ENCODE assay signal across 10 mouse cellular contexts in genomic region chr9:77535021-77535744, GRCm38 (mm10). TPM values are rescaled to one million over a fixed set of nuclear protein-coding genes. Genes with fewer than 3 reads are reported as not detected.
DNase-seq lines count a peak whose midpoint lies in the region; ATAC-seq lines count a peak whose summit lies in the region.
"Had no signal": no experiment of that assay in that cellular context is flagged by ENCODE, and none has a peak within 500 bp of the region (broad histone marks: within the 10 kb centered on the region; RNA-seq: fewer than 3 reads in every experiment).

No protein-coding gene starts in this region.

- ATAC-seq in midbrain, embryonic 12.5 days (ENCODE audit: low FRiP score, low read depth): peak; percentile 50; the same call in 1 of the 2 replicates
- no peak for ATAC-seq in erythroid progenitor cell, adult 5-6 weeks (replicated peaks; ENCODE audit: low FRiP score, poor library complexity, severe bottlenecking)
- ATAC-seq in kidney, embryonic 14.5 days (ENCODE audit: low FRiP score, low TSS enrichment): no peak

- peaks cover 15% of the 10 kb centered on the region for H3K27me3 ChIP-seq in midbrain, embryonic 12.5 days
- H3K27me3 ChIP-seq in kidney, embryonic 14.5 days (ENCODE audit: control insufficient read depth, insufficient read depth, low read length): no peaks in the 10 kb centered on the region

- H3K4me1 ChIP-seq in midbrain, embryonic 12.5 days: peaks cover 32% of the 10 kb centered on the region
- no peaks in the 10 kb centered on the region for H3K4me1 ChIP-seq in kidney, embryonic 14.5 days (ENCODE audit: control insufficient read depth, insufficient read depth, low read length)

- peak; percentile 62 for DNase-seq in left cerebral cortex, postnatal 4 days
- no peak for DNase-seq in left cerebral cortex, adult 8-10 months (ENCODE audit: low spot score in 2 of 2)
- DNase-seq in cerebellum, postnatal 14 days: peak; percentile 65
- no peak for DNase-seq in lung, postnatal 36 days
- DNase-seq: gastrocnemius, postnatal 14 days; kidney, adult 11 months; lung, embryonic 14.5 days had no signal

- H3K4me3 ChIP-seq in midbrain, embryonic 12.5 days: no peak overlapping the region
- no peak overlapping the region for H3K4me3 ChIP-seq in kidney, embryonic 14.5 days (ENCODE audit: low read length)

- H3K36me3 ChIP-seq in midbrain, embryonic 12.5 days: no peaks in the 10 kb centered on the region
- no peaks in the 10 kb centered on the region for H3K36me3 ChIP-seq in kidney, embryonic 14.5 days (ENCODE audit: control insufficient read depth, insufficient read depth, low read length)

- no peak overlapping the region for H3K27ac ChIP-seq in midbrain, embryonic 12.5 days (replicated peaks)
- no peak overlapping the region for H3K27ac ChIP-seq in kidney, embryonic 14.5 days (ENCODE audit: low read depth, low read length)

- H3K9ac ChIP-seq in midbrain, embryonic 12.5 days (replicated peaks): peak overlapping the region; percentile 31; the same call in 1 of the 2 replicates
- H3K9ac ChIP-seq in kidney, embryonic 14.5 days (ENCODE audit: low read depth, low read length): no peak overlapping the region
- H3K9ac ChIP-seq: lung, embryonic 14.5 days had no signal

- intact Hi-C loops in left cerebral cortex, postnatal 4 days (cut with DNase I): no loop called here

- 12% methylated on average over 17 of the region's 17 CpGs for WGBS in midbrain, embryonic 12.5 days
- 47% methylated on average over 17 of the region's 17 CpGs for WGBS in kidney, embryonic 14.5 days

- no peaks in the 10 kb centered on the region for H3K9me3 ChIP-seq in midbrain, embryonic 12.5 days
- no peaks in the 10 kb centered on the region for H3K9me3 ChIP-seq in kidney, embryonic 14.5 days (ENCODE audit: control insufficient read depth, low read length)

- H3K4me2 ChIP-seq in midbrain, embryonic 12.5 days (replicated peaks): peak overlapping the region; percentile 34
- H3K4me2 ChIP-seq in kidney, embryonic 14.5 days (replicated peaks; ENCODE audit: low read depth, low read length): no peak overlapping the region
- H3K4me2 ChIP-seq: lung, embryonic 14.5 days had no signal

RNA-seq across cellular contexts. Expression of gene Lrrc1, which starts 9.5 kb away (rescaled TPM):
- 1 to 10 TPM; 8.0 to 8.3 TPM for total RNA-seq in left cerebral cortex, postnatal 4 days (2021)
- total RNA-seq in left cerebral cortex, adult 8-10 months (2022): 10 to 100 TPM in 1 of 4 experiments, 1 to 10 TPM in 3; 9.5 to 10.3 (median 9.7) TPM
- 6.9 and 7.9 TPM in 2 replicates for polyA plus RNA-seq in midbrain, embryonic 12.5 days (2016; fragmentation: Nextera tagmentation; extraction: Ambion mirVana)
- total RNA-seq in erythroid progenitor cell, adult 5-6 weeks (2015; ENCODE audit: low replicate concordance): 5.0 and 6.5 TPM in 2 replicates
- total RNA-seq in erythroid progenitor cell, adult 5-6 weeks (2017; ENCODE audit: low replicate concordance): 2.3 and 2.8 TPM in 2 replicates
- polyA plus RNA-seq in kidney, embryonic 14.5 days (2014; fragmentation: Nextera tagmentation; extraction: Ambion mirVana): 13.5 and 18.6 TPM in 2 replicates

Comparison
In these comparisons a context has a peak if more than half of its experiments do, and no peak if none do; other contexts are left out.
1. DNase-seq: peak in left cerebral cortex, postnatal 4 days (single experiment) and cerebellum, postnatal 14 days (2 of 2); none in left cerebral cortex, adult 8-10 months (0 of 2) and lung, postnatal 36 days (single experiment).